Mouse (Mus musculus) effector memory CD4-positive, alpha-beta T cell, adult 7 months (primary cell): ENCODE data around the gene Manba. TPM values are rescaled to one million over a fixed set of nuclear protein-coding genes. Genes with fewer than 3 reads are reported as not detected.

Experiments
- polyA plus RNA-seq: library from polyadenylated mRNA; unstranded; fragments of 100-300 nt; shearing (Covaris generic); gene quantifications from one replicate; pipeline ENCODE4 v1.2.1, GENCODE M21; 2017

Gene Manba
- polyA plus RNA-seq, result 17.3 TPM

GRCm38 (mm10) chr3:135485128-135485899 lies at the start of gene Manba:
Gene Manba, plus strand, starts transcription at chr3:135485611.

GRCm38 (mm10) chr3:135437758-135438495 lies 47.5 kb upstream of the Manba start, which contains the start of gene Ube2d3:
Gene Ube2d3, plus strand, starts transcription at chr3:135438149.

Other genes with a start within 250 kb of the Manba start
- gene Bdh2, start 204.4 kb upstream of the Manba start, polyA plus RNA-seq, result not detected
- gene Slc9b2, start 177.9 kb upstream of the Manba start, polyA plus RNA-seq, result 1.4 TPM
- gene Slc9b1, start 137.6 kb upstream of the Manba start, polyA plus RNA-seq, result 0.78 TPM
- 93.2 TPM for gene Cisd2, start 61.7 kb upstream of the Manba start, polyA plus RNA-seq
- 1,011 TPM for gene Ube2d3, start 47.5 kb upstream of the Manba start, polyA plus RNA-seq
- gene Nfkb1, start 205.9 kb downstream of the Manba start, polyA plus RNA-seq, result 71.1 TPM